Mouse (Mus musculus): ENCODE results near the gene Stap2.

- TF ChIP-seq TAL1 (IDR thresholded peaks at IDR 0.05; ENCODE audit: low read length) (no peak), GATA1 (IDR thresholded peaks at IDR 0.05; ENCODE audit: low read length) (no peak)
Observed at GRCm38 (mm10) chr17:55968210-55968609, 37.2 kb downstream of the Stap2 start.
